Mouse (Mus musculus) megakaryocyte, embryonic 14.5 days (primary cell): ENCODE measurements around the gene Arhgef10l.

Experiments
- FLI1 ChIP-seq: IDR thresholded peaks from 2 replicates; pipeline ENCODE4 v1.6.1; 2012; ENCODE audit warnings: low read length, inconsistent platforms, mixed read lengths
- GATA1 ChIP-seq: IDR thresholded peaks from 3 replicates; pipeline ENCODE4 v1.6.1; 2012; ENCODE audit warnings: mixed read lengths, low read length, inconsistent platforms, borderline replicate concordance

GRCm38 (mm10) chr4:140580866-140581265 lies 84.9 kb downstream of the Arhgef10l start:
- no peak for TF ChIP-seq GATA1
- TF ChIP-seq FLI1, result no peak
